Mouse (Mus musculus) spleen, embryonic (tissue): ENCODE data around the gene Arid4b.
"Not testable (repeated sequence)": the region's sequence is repeated elsewhere in the genome, so short reads cannot be mapped to it uniquely, and the experiment has no call there.

Experiments
- CTCF ChIA-PET: fragments of 350-600 bp; sonication (Branson Sonifier 250); formaldehyde crosslinking; loops from one replicate; lab custom pipeline; 2022; lab: Charles Lee

Arid4b gene

GRCm38 (mm10) chr13:14063013-14063941, at the start of gene Arid4b, which contains the start of gene Ggps1:
Arid4b (plus strand) TSS chr13:14063232.
Ggps1 (minus strand) TSS chr13:14063488.
- CTCF ChIA-PET: interaction anchor here (0.6 to 0.7 kb wide), 2 partner anchors 23 to 119 kb away, joined by 3 read pairs; no protein-coding TSS in a partner anchor

DNA sequence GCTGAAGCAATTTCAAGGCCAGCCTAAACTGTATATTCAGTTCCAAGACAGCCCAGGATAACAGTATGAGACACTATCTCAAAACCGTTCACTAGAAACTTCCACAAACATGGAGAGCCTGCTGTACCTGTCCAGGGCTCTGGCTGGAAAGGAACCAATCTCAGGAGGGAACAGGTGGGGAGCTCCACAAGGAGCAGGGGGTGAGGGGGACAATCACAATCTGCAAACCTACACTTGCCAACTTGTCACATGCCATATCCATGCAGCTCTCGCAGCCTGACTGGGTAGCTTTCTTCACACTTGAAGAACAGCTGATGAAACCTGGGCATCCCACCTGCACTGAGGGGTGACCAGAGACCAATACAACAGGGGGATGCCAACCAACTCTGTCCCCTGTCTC, 49.0 kb upstream of the Arid4b start:
- CTCF ChIA-PET: no interaction called here

- CTCF ChIA-PET: no interaction called here
Measured at GRCm38 (mm10) chr13:14014540-14014939, 48.5 kb upstream of the Arid4b start.

GRCm38 (mm10) chr13:14015609-14016008, 47.4 kb upstream of the Arid4b start:
- CTCF ChIA-PET: no interaction called here

DNA sequence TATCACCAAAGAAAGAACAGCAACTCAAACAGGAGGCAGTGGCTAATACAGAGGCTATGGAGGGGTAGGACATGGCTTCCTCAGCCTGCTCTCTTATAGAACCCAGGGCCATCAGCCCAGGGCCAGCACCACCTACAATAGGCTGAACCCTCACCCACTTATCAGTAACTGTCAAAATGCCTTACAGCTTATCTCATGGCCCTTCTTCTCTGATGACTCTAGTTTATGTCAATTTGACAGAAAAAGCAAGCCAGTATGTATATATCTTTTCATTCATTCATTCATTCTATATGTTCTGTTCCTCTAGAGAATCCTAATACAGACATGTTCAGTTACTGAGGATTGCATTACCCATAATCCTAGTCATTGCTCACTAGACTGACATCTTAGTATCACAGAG, 44.7 kb upstream of the Arid4b start:
- CTCF ChIA-PET: no interaction called here

GRCm38 (mm10) chr13:14018852-14019251, 44.2 kb upstream of the Arid4b start:
- CTCF ChIA-PET: no interaction called here

GRCm38 (mm10) chr13:14021417-14021816, 41.6 kb upstream of the Arid4b start:
- CTCF ChIA-PET: not testable (repeated sequence)

GRCm38 (mm10) chr13:14025554-14025953, 37.5 kb upstream of the Arid4b start:
- CTCF ChIA-PET: interaction anchor here (0.6 kb wide), 1 partner anchor 10 kb away, joined by 9 read pairs; no protein-coding TSS in a partner anchor

DNA sequence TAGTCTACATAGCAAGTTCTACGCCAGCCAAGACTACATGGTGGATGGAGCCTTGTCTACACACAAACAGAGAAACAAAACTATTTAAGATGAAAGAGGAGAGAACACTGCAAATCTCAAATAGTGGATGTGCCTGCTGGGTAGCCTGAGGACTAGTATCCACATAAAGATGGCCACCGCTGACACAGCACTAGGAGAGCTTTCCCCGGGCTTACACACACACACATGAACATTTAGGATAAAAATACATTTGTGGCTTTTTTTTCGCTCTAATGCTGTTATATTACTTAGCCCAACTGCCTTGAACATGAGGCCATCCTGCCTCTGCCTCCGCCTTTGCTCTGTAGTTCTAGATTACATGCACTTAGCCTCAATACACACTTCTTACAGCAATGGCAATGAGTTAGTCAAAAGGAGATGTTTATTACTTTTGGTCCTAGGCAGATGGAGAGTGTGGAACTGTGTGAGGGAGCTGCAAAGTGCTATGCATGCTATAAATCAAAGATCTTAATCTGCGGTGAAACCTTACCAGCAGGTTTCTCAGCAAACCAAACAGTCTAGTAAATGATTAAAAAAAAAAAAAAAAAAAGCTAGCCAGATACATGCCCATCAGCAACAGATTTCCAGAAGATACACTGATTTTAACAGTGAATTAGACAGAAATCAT, 36.7 kb upstream of the Arid4b start:
- CTCF ChIA-PET: no interaction called here

GRCm38 (mm10) chr13:14033309-14034072, 29.5 kb upstream of the Arid4b start:
- CTCF ChIA-PET: no interaction called here

- CTCF ChIA-PET: no interaction called here
Measured at GRCm38 (mm10) chr13:14034073-14034348, 29.0 kb upstream of the Arid4b start.

GRCm38 (mm10) chr13:14035352-14035751, 27.7 kb upstream of the Arid4b start:
- CTCF ChIA-PET: interaction anchor here (0.6 kb wide), 1 partner anchor 10 kb away, joined by 9 read pairs; no protein-coding TSS in a partner anchor

GRCm38 (mm10) chr13:14035875-14036630, 27.0 kb upstream of the Arid4b start:
- CTCF ChIA-PET: no interaction called here

- CTCF ChIA-PET: interaction anchor here (0.9 kb wide), 1 partner anchor 22 kb away, joined by 3 read pairs; no protein-coding TSS in a partner anchor
Measured at GRCm38 (mm10) chr13:14038911-14039291, 24.1 kb upstream of the Arid4b start.

GRCm38 (mm10) chr13:14039292-14039965, 23.6 kb upstream of the Arid4b start, which contains the start of gene Tbce:
Tbce (minus strand) TSS chr13:14039638.
- CTCF ChIA-PET: interaction anchor here (0.8 to 0.9 kb wide), 2 partner anchors 22 to 23 kb away, joined by 3 read pairs; no protein-coding TSS in a partner anchor

- CTCF ChIA-PET: interaction anchor here (0.8 kb wide), 1 partner anchor 22 kb away, joined by 3 read pairs; no protein-coding TSS in a partner anchor
Measured at GRCm38 (mm10) chr13:14040186-14040585, 22.8 kb upstream of the Arid4b start.

- CTCF ChIA-PET: no interaction called here
Measured at GRCm38 (mm10) chr13:14043851-14044250, 19.2 kb upstream of the Arid4b start.

GRCm38 (mm10) chr13:14044521-14044920, 18.5 kb upstream of the Arid4b start:
- CTCF ChIA-PET: no interaction called here

- CTCF ChIA-PET: no interaction called here
Measured at GRCm38 (mm10) chr13:14049878-14050277, 13.2 kb upstream of the Arid4b start.

DNA sequence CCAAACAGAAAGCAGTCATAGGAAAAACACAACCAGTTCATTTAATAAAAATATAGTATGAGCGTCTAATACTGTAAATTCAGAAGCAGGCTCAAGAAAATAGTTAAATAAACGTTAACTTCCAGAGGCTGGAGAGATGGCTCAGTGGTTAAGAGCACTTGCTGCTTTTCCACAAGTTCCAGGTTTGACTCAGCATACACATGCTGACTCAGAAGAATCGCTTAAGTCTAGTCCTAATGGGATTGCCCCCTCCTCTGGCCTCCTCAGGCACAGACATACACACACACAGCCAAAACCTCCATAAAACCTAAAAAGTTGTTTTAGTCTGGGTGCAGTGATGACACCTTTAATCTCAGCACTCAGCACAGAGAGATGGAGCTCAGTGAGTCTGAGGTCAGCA, 6.2 kb upstream of the Arid4b start:
- CTCF ChIA-PET: no interaction called here
